Mouse (Mus musculus) CH12.LX (cell line): ENCODE results near the gene Irgc1.

Experiments
- CTCF ChIP-seq, 2 experiments: IDR thresholded peaks in 1 of 2; conservative IDR thresholded peaks in 1 of 2; 2 replicates each; pipeline ENCODE4 v1.5.1; 2011 to 2012; ENCODE audit warnings: low read depth in 2 of 2, low read length in 2 of 2, improper control_type of control experiment in 1 of 2, inconsistent platforms in 1 of 2, mild to moderate bottlenecking in 1 of 2, moderate library complexity in 1 of 2
- EP300 ChIP-seq: IDR thresholded peaks from 2 replicates; pipeline ENCODE4 v1.6.1; 2011; ENCODE audit warnings: low read length, improper control_type of control experiment
- MYC ChIP-seq: IDR thresholded peaks from 2 replicates; pipeline ENCODE4 v1.6.1; 2011; ENCODE audit warnings: low read depth, mild to moderate bottlenecking, improper control_type of control experiment, low read length
- RAD21 ChIP-seq: IDR thresholded peaks from 2 replicates; pipeline ENCODE4 v1.6.1; 2011; ENCODE audit warnings: low read depth, mild to moderate bottlenecking, low read length, improper control_type of control experiment, moderate library complexity
- RCOR1 ChIP-seq: conservative IDR thresholded peaks from 2 replicates; pipeline ENCODE4 v1.6.1; 2012; ENCODE audit warnings: low read depth, mild to moderate bottlenecking, inconsistent platforms, low read length, improper control_type of control experiment

DNA sequence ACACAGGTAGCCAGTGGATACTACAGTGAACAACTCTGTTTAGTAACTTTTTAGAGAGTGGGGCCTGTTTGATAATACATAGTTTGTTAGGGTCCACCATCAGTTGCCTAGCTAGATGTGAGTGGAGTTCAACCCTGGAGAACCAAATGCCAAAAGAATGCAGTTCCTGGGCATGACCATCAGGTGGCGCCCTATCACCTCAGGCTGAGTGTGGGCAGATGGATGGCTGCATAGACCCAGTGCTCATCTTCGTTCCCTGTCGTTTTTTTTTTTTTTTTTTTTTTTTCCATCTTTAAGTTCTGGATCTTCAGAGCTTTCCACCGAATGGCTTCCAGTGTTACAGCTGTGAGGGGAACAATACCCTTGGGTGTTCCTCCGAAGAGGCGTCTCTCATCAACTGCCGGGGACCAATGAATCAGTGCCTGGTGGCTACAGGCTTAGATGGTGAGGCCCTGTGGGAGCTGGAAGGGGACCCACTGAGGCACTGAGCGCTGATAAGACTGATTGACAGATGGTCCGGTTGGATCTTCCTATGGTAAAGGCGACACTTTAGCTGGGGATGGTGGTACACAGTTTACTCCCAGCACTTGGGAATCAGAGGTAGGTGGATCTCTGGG lies 21.9 kb upstream of the Irgc1 start:
- no peak for TF ChIP-seq EP300
- TF ChIP-seq RAD21: peak; percentile 84
- no peak for TF ChIP-seq MYC
- peak; percentile 87 to 92 for TF ChIP-seq CTCF (conservative IDR thresholded peaks at IDR 0.05 in 1 of 2, IDR thresholded peaks at IDR 0.05 in 1 of 2; ENCODE audit: low read depth in 2 of 2, low read length in 2 of 2)
- TF ChIP-seq RCOR1: no peak
